Mouse (Mus musculus) small intestine, adult 2 months (tissue): ENCODE results near the gene Hist2h2bb.

Source experiments
- CTCF ChIP-seq: fragments of 200-500 bp; IDR thresholded peaks from 2 replicates; pipeline ENCODE4 v1.5.1; 2012; ENCODE audit warnings: low read depth, mild to moderate bottlenecking, control low read depth, inconsistent platforms, low read length, moderate library complexity, mixed read lengths; ENCODE audit not compliant: insufficient replicate concordance, insufficient read length; ENCODE audit errors: extremely low read depth
- POLR2A ChIP-seq: fragments of 200-500 bp; IDR thresholded peaks from 2 replicates; pipeline ENCODE4 v1.6.1; 2012; ENCODE audit warnings: low read depth, mild to moderate bottlenecking, control low read depth, inconsistent platforms, low read length, moderate library complexity

GRCm38 (mm10) chr3:96230404-96230803, 39.1 kb upstream of the Hist2h2bb start:
- TF ChIP-seq CTCF (no peak), POLR2A (no peak)
